Mouse (Mus musculus) c-Kit-positive CD71-positive TER-119-positive erythroid progenitor cells, embryonic 14.5 days (primary cell): ENCODE data around the gene Vac14.

Experiments
- DNase-seq: peaks from one replicate; pipeline ENCODE4 v3.0.0-alpha.2; 2013; ENCODE audit warnings: low spot score

The Vac14 gene

GRCm38 (mm10) chr8:110749500-110750170, 131.2 kb downstream of the Vac14 start:
- DNase-seq = peak; percentile 66

GRCm38 (mm10) chr8:110750269-110750668, 131.9 kb downstream of the Vac14 start:
- DNase-seq = no peak

GRCm38 (mm10) chr8:110751490-110751889, 133.1 kb downstream of the Vac14 start:
- no peak for DNase-seq

GRCm38 (mm10) chr8:110754713-110755112, 136.3 kb downstream of the Vac14 start:
- DNase-seq = no peak

- no peak for DNase-seq
Measured at GRCm38 (mm10) chr8:110755511-110756170, 137.3 kb downstream of the Vac14 start.

GRCm38 (mm10) chr8:110756196-110756595, 137.8 kb downstream of the Vac14 start:
- DNase-seq = no peak

- no peak for DNase-seq
Measured at GRCm38 (mm10) chr8:110760280-110760940, 142.0 kb downstream of the Vac14 start.

- no peak for DNase-seq
Measured at GRCm38 (mm10) chr8:110761185-110761584, 142.8 kb downstream of the Vac14 start.

GRCm38 (mm10) chr8:110761988-110762387, 143.6 kb downstream of the Vac14 start:
- no peak for DNase-seq

- no peak for DNase-seq
Measured at GRCm38 (mm10) chr8:110764671-110765070, 146.3 kb downstream of the Vac14 start.

GRCm38 (mm10) chr8:110767261-110767660, 148.9 kb downstream of the Vac14 start:
- DNase-seq = no peak
